Mouse (Mus musculus): ENCODE data around the gene Gfpt2. TPM values are rescaled to one million over a fixed set of nuclear protein-coding genes. Genes with fewer than 3 reads are reported as not detected.

Gene Gfpt2
- polyA plus RNA-seq, 1 experiment from 2014 or later: 8.1 TPM

- no peak for ATAC-seq (ENCODE audit: low FRiP score, low read depth)
- 89% methylated on average over 8 of the region's 8 CpGs for WGBS
- no peak overlapping the region for H3K27ac ChIP-seq
Observed at GRCm38 (mm10) chr11:49876948-49877817, 83.2 kb downstream of the Gfpt2 start.

GRCm38 (mm10) chr11:49879950-49880642 is 86.1 kb downstream of the Gfpt2 start:
- 0 out of 2 replicates have a peak, but pooled peaks cover 6% of the 10 kb centered on the region for H3K4me1 ChIP-seq
- no peak overlapping the region for H3K9ac ChIP-seq
- H3K4me2 ChIP-seq (replicated peaks): no peak overlapping the region
- peaks cover 50% of the 10 kb centered on the region for H3K36me3 ChIP-seq
- no peaks in the 10 kb centered on the region for H3K9me3 ChIP-seq
- ATAC-seq (ENCODE audit: low FRiP score, low read depth): no peak
- H3K27ac ChIP-seq: no peak overlapping the region
- WGBS: 91% methylated on average over 3 of the region's 3 CpGs
- no peaks in the 10 kb centered on the region for H3K27me3 ChIP-seq (replicated peaks)
- no peak overlapping the region for H3K4me3 ChIP-seq

More at GRCm38 (mm10) chr11:49876948-49877817, 83.2 kb downstream of the Gfpt2 start:
- peaks cover 52% of the 10 kb centered on the region for H3K36me3 ChIP-seq
- H3K27me3 ChIP-seq (replicated peaks): no peaks in the 10 kb centered on the region
- H3K4me3 ChIP-seq: no peak overlapping the region
- H3K4me1 ChIP-seq: 0 out of 2 replicates have a peak, but pooled peaks cover 6% of the 10 kb centered on the region
- H3K9me3 ChIP-seq: no peaks in the 10 kb centered on the region
- H3K9ac ChIP-seq: no peak overlapping the region
- H3K4me2 ChIP-seq (replicated peaks): no peak overlapping the region

GRCm38 (mm10) chr11:49883394-49883793 is 89.4 kb downstream of the Gfpt2 start:
- H3K27me3 ChIP-seq (replicated peaks): no peaks in the 10 kb centered on the region
- no peaks in the 10 kb centered on the region for H3K4me1 ChIP-seq
- no peak overlapping the region for H3K4me2 ChIP-seq (replicated peaks)
- no peak overlapping the region for H3K27ac ChIP-seq
- peaks cover 47% of the 10 kb centered on the region for H3K36me3 ChIP-seq
- ATAC-seq (ENCODE audit: low FRiP score, low read depth): no peak
- H3K9me3 ChIP-seq: no peaks in the 10 kb centered on the region
- WGBS: 95% methylated on average over 3 of the region's 3 CpGs
- H3K9ac ChIP-seq: no peak overlapping the region
- no peak overlapping the region for H3K4me3 ChIP-seq

Small RNAs within 50 kb of the gene (microRNA-seq; reads per million reads assigned to microRNA genes)
- not detected for gene Gm23813

Other genes with a start within 250 kb of the Gfpt2 start
- not detected in 2 replicates for gene Olfr1380, start 237.3 kb upstream of the Gfpt2 start, polyA plus RNA-seq (2016; fragmentation: Nextera tagmentation; extraction: Ambion mirVana)
- gene Flt4, start 184.9 kb upstream of the Gfpt2 start, polyA plus RNA-seq (2016; fragmentation: Nextera tagmentation; extraction: Ambion mirVana): 2.4 and 2.8 TPM in 2 replicates
- not detected in 2 replicates for gene Scgb3a1, start 130.6 kb upstream of the Gfpt2 start, polyA plus RNA-seq (2016; fragmentation: Nextera tagmentation; extraction: Ambion mirVana)
- 81.5 and 82.9 TPM in 2 replicates for gene Cnot6, start 81.5 kb upstream of the Gfpt2 start, polyA plus RNA-seq (2016; fragmentation: Nextera tagmentation; extraction: Ambion mirVana)
- 52.1 and 58.7 TPM in 2 replicates for gene Mapk9, start 52.6 kb downstream of the Gfpt2 start, polyA plus RNA-seq (2016; fragmentation: Nextera tagmentation; extraction: Ambion mirVana)
- 13.7 and 14.7 TPM in 2 replicates for gene Rasgef1c, start 107.7 kb downstream of the Gfpt2 start, polyA plus RNA-seq (2016; fragmentation: Nextera tagmentation; extraction: Ambion mirVana)
- gene Rnf130, start 231.2 kb downstream of the Gfpt2 start, polyA plus RNA-seq (2016; fragmentation: Nextera tagmentation; extraction: Ambion mirVana): 71.9 and 75.0 TPM in 2 replicates